Mouse (Mus musculus) MEL (cell line): ENCODE results near the gene Ruvbl2.

Experiments
- CTCF ChIP-seq, 3 experiments: IDR thresholded peaks in 2 of 3; conservative IDR thresholded peaks in 1 of 3; 2 replicates each; pipeline ENCODE4 v1.5.1; 2011 to 2012; ENCODE audit warnings: low read length in 3 of 3, low read depth in 2 of 3, mild to moderate bottlenecking in 2 of 3, improper control_type of control experiment in 1 of 3, inconsistent platforms in 1 of 3, mixed read lengths in 1 of 3, moderate library complexity in 1 of 3; ENCODE audit not compliant: control insufficient read depth in 1 of 3, insufficient read depth in 1 of 3, poor library complexity in 1 of 3, severe bottlenecking in 1 of 3
- EP300 ChIP-seq, 2 experiments: IDR thresholded peaks; 2 replicates each; pipeline ENCODE4 v1.6.1; 2011; ENCODE audit warnings: improper control_type of control experiment in 2 of 2, low read length in 2 of 2, low read depth in 1 of 2, mild to moderate bottlenecking in 1 of 2
- KAT2A ChIP-seq: conservative IDR thresholded peaks from 2 replicates; pipeline ENCODE4 v1.6.1; 2012; ENCODE audit warnings: low read depth, low read length, improper control_type of control experiment, inconsistent platforms
- MEF2A ChIP-seq: IDR thresholded peaks from 2 replicates; pipeline ENCODE4 v1.6.1; 2014; ENCODE audit warnings: low read depth, mild to moderate bottlenecking, inconsistent platforms, low read length, improper control_type of control experiment; ENCODE audit not compliant: poor library complexity, insufficient replicate concordance, severe bottlenecking; ENCODE audit errors: extremely low read depth
- TAL1 ChIP-seq: IDR thresholded peaks from 2 replicates; pipeline ENCODE4 v1.6.1; 2012; ENCODE audit warnings: mild to moderate bottlenecking, inconsistent platforms, low read length, moderate library complexity, mixed read lengths
- TCF12 ChIP-seq: IDR thresholded peaks from 2 replicates; pipeline ENCODE4 v1.6.1; 2014; ENCODE audit warnings: low read depth, mild to moderate bottlenecking, inconsistent platforms, low read length, improper control_type of control experiment, moderate library complexity
- UBTF ChIP-seq: IDR thresholded peaks from 2 replicates; pipeline ENCODE4 v1.6.1; 2012; ENCODE audit warnings: low read depth, mild to moderate bottlenecking, inconsistent platforms, low read length, improper control_type of control experiment, moderate library complexity, borderline replicate concordance; ENCODE audit not compliant: insufficient read depth
- USF1 ChIP-seq: IDR thresholded peaks from 2 replicates; pipeline ENCODE4 v1.6.1; 2014; ENCODE audit warnings: low read depth, mild to moderate bottlenecking, inconsistent platforms, low read length, improper control_type of control experiment, moderate library complexity
- ZC3H11A ChIP-seq: IDR thresholded peaks from 2 replicates; pipeline ENCODE4 v1.6.1; 2012; ENCODE audit warnings: low read depth, mild to moderate bottlenecking, inconsistent platforms, low read length, improper control_type of control experiment

DNA sequence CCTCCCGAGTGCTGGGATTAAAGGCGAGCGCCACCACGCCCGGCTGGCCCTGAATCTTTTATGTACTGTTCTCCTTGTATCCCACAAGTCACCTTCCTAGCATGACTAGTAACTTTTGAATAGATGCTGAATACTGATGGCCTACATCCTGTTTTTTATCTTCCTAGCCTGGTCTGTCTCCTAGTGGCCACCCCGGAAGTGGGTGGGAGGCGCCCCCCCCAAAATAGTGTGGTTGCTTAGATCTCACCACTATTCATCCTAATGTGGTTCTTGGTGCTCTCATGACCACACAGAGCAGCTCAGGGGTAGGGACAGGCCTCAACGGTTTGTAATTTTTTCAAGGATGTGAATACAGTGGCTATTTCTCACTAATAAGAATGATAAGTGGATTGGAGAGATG, 63.3 kb downstream of the Ruvbl2 start:
- no peak for TF ChIP-seq TCF12
- TF ChIP-seq UBTF: no peak
- peak; percentile 63 to 83; a peak in 3 of 4 replicates for TF ChIP-seq EP300 (IDR thresholded peaks at IDR 0.05; ENCODE audit: low read depth in 1 of 2, low read length in 2 of 2)
- TF ChIP-seq ZC3H11A: no peak
- no peak for TF ChIP-seq MEF2A
- TF ChIP-seq TAL1: peak; percentile 36
- no peak for TF ChIP-seq CTCF (IDR thresholded peaks at IDR 0.05 in 2 of 3, conservative IDR thresholded peaks at IDR 0.05 in 1 of 3; ENCODE audit: control insufficient read depth in 1 of 3, insufficient read depth in 1 of 3, low read depth in 2 of 3, low read length in 3 of 3, poor library complexity in 1 of 3, severe bottlenecking in 1 of 3)
- TF ChIP-seq KAT2A: no peak
- TF ChIP-seq USF1: no peak
